Mouse (Mus musculus): ENCODE measurements around the gene 2610318N02Rik.

Gene 2610318N02Rik

DNA sequence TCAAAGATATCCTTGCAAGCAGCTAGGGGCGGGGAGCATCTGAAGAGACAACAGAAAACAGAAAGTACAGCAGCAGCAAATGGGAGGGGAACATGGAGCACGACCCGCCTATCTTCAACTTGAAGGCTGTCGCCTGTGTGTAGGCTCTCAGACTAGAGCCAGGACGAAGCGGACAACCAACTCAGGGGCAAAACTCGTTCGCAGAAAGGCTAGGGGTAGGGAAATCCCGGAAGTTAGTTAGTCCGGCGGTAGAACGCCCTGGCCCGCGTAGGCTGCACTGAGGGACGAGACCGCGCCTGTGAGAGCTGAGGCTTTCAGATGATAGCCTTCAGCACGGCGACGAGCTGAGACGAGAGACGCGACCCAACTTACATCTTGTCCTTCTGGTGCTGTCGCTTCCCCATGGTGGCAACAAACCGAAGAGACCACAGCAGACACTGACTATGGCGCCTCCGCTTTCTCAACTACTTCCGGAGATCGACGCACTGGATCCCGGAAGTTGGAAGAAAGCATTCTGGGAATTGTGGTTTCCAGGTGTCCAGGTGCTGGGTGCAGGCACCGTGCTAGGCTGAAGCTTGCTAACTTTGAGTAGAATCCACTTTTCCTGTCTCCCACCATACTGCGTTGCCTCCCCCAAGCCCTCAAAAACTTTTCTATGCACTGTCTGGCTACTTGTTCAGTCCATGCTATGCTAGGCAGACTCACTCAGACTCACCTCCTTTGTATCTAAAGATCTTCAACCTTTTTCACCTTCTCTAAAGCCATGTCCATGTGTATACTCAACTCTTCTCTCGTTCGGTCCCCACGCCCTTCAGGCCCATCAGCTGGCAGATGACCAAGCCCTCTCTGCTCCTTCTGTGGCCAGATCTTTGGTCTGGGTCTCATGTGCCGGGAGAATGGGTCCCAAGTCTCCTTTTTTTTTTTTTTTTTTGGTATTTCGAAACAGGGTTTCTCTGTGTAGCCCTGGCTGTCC, 13.9 kb downstream of the 2610318N02Rik start, which contains the start of gene Ppil2:
Gene Ppil2 (minus strand): TSS at position 487 of the 973 bp plus-strand sequence.
- peak; percentile 50 for DNase-seq (ENCODE audit: extremely low spot score, low read depth, low spot score)

DNA sequence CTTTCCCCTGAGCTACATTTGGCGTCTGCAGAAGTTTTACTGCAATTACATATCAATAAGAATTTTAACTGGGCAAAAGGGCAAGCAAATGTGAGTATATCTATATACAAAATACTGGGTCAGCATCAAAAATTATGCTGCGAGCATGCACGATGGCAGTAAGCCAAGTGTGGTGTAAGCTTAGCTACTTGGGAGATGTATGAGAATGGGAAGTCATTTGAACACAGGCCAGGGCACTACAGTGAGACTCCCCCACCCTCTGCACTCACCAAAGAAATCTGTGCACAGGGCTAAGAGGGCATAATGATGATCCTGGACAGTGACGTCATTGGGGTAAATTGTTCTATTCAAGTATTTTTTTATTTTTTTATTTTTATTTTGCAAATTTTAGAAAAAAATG, 20.4 kb downstream of the 2610318N02Rik start:
- no peak for DNase-seq (ENCODE audit: extremely low spot score, low read depth, low spot score)

DNA sequence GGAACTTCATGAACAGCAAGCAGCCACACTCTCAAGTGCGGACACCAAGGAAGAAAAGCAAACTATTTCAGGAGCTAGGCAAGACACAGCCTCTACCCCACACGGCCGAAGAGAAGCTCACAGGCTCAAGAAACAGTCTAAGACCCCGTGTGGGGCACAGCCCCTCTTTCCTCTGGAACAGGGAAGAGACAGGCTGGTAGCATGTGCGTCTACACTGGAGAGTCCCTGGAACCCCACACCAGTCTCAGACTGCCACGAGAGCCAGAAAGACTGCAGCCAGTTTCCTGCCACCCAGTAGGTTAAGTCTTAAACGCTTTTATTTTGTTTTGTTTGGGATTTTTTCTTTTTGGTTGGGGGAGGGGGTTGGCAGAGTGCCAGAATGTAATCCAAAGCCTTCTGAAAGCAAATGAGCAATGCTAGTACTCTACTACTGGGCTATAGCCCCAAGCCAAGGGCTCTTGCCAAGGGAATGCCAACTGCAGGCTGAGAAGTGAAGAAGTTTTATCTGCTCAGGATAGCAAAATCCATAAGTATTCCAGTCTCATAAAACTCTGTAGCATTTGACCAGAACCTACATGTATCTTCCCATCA, 22.2 kb downstream of the 2610318N02Rik start:
- no peak for DNase-seq (ENCODE audit: extremely low spot score, low read depth, low spot score)

DNA sequence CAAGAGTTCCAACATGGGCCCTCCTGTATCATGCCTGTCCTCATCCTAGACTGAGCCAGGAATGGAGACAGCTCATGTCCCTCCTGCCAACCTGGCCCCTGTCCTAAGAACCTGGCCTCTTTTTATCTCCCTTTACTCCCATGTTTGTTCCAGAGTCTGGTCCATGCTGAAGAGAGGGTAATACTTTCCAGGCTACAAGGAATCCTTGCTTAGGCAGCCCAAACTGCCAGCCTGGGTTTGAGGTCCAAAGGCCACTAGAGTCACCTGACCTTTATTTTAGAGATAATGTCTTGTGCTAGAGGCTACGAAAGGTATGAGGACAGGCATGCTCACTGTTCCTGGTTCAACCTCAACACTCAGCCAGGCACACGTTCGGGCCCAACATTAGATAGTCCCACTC, 28.0 kb downstream of the 2610318N02Rik start:
- DNase-seq (ENCODE audit: extremely low spot score, low read depth, low spot score) = no peak

DNA sequence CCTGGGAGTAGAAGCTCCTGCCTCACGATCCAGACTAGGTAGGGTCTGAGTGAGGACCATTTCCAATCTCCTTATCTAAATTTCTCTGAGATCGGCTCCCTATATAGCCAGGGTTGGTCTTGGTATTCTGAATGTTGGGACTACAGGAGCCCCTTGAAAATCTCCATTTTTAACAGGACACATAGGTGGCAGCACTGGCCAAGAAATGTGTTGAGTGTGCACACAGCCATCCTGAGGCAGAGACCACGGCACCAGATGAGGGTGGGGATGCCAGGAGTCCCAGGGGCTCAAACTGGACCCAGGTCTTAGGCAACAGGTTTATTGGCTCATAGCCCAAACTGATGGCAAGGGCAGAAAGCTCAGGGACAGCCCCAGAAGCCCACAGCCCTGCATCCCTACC, 36.6 kb downstream of the 2610318N02Rik start:
- no peak for DNase-seq (ENCODE audit: extremely low spot score, low read depth, low spot score)

DNA sequence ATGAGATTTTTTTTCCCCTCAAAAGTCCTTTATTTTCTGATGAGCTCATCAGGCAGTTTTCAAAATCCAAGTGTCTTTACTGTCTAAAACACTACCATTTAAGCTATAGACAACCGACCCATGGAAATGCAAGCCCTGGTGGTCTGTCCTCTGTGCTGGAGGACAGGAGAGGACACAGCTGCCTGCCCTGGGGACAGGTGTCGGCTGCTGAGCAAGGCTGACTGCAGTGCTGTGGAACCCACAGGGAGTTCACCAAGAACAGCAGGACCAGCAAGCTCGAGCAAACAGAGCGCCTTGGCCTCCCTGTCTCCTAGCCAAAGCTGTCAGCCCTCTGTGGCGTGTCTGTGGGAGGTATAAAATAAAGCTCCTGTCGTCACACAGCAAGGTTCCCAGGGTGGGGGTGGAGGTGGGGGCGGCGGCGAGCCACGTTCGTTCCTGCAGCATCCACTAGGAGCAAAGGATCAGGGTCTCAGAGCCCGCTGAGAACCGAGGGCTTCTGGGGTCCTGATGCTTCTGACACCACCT, 38.2 kb downstream of the 2610318N02Rik start:
- no peak for DNase-seq (ENCODE audit: extremely low spot score, low read depth, low spot score)

DNA sequence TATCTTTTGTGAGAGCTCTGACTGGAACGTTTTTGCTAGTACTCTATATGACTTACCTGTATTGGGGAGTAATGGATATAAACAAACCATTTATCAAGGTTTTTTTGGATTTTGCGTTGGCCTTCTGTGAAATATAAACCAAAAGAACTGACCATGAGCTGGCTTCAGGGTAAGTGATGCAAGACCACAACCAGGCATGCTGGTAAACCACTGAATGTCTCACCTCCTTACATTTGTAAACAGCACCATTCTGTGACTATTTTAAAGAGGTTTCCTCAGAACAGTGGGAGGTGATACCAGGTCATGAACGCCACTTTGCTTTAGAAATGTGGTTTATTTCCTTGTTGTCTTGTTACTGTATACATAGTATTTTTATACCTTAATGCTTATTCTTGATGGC, 38.7 kb downstream of the 2610318N02Rik start:
- DNase-seq (ENCODE audit: extremely low spot score, low read depth, low spot score) = no peak

DNA sequence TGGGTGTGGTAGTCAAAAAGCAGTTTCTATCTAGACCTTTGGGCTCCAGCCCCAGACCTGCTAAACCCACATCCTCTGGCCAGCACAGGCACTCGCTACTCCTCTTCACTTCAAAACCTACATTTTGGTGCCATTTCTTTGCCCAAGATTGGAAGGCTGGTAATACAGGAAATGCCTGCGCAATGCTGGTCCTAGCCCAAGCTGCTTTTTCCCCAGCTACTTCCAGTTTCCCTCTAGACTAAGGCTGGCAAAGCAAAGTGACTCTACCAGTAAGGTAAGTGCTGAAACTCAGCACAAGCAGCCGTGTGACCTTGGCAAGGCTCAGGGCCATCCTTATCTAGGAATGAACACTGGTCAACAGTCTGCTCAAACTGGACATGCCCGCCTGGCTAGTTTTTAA, 39.3 kb downstream of the 2610318N02Rik start:
- DNase-seq (ENCODE audit: extremely low spot score, low read depth, low spot score) = no peak

DNA sequence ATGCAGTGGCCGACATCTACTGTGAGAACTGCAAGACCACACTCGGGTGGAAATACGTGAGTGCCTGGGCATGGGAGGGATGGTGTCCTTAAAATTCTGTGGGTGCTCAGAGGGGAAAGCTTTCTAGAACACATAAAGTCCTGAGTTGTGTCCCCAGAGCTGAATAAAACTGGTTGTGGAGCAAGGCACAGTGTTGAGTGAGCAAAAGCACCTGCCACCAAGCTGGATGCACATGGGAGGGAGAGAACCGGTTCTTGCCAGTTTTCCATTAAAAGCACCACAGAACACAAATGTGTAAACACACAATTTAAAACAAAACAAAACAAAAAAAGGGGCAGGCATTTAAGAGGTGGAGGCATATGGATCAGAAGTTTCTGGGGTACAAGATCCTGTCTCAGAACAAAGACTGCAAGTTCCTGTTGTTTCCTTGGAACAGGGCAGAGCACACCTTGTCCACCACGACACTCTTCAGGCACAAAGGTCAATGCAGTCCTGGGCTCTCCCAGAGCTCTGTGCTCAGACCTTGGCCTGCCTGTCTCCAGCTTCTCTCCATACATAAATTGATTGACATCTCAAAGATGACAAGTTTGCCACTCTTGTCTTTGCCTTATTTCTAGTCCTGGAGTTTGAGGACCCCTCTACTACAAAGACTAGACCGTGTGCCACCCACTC, 42.7 kb downstream of the 2610318N02Rik start:
- no peak for DNase-seq (ENCODE audit: extremely low spot score, low read depth, low spot score)

DNA sequence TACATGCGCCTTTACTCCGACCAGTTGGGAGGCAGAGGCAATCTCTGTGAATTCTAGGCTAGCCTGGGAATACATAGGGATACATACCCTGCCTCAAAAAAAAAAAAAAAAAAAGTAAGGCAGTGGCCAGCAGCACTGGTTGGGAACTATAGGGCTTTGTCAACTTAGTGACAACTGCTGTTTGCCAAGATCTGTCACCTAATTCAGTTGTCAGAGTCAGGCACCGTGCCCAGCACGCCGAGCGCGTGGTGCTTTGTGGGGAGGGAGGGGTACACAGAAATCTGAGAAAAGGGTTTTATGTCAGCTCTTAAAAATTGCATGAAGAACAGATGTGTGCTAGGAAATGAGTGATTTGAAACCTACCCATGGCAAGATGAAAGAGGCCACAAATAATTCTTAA, 46.9 kb downstream of the 2610318N02Rik start:
- DNase-seq (ENCODE audit: extremely low spot score, low read depth, low spot score) = no peak

DNA sequence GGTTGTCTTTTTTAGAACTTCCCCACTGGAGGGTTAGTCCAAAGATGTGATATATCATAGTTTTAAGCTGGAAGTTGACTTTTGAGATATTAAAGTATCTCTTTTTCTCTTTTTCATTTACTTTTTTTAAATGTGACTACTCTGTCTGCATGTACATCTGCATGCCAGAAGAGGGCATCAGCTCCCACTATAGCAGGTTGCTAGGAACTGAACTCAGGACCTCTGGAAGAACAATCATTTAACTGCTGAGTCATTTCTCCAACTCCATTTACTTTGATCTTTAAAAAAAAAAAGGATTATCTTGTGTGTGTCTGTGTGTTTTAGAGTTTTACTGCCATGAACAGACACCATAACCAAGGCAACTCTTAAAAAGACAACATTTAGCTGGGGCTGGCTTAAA, 48.1 kb downstream of the 2610318N02Rik start:
- DNase-seq (ENCODE audit: extremely low spot score, low read depth, low spot score) = no peak

DNA sequence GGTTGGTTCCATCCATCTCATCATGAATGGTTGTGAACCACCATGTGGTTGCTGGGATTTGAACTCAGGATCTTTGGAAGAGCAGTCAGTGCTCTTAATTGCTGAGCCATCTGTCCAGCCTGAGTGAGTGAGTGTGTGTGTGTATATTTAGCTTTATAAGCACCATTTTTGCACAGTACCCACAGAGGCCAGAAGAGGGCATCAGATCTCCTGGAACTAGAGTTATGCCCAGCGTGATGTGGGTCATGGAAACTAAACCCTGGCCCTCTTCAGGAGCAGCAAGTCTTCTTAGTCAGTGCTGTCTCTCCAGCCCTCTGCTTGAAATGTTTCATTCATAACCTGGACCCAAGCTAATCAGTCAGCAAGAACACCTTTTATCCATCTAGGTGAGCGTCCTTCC, 48.7 kb downstream of the 2610318N02Rik start:
- no peak for DNase-seq (ENCODE audit: extremely low spot score, low read depth, low spot score)

DNA sequence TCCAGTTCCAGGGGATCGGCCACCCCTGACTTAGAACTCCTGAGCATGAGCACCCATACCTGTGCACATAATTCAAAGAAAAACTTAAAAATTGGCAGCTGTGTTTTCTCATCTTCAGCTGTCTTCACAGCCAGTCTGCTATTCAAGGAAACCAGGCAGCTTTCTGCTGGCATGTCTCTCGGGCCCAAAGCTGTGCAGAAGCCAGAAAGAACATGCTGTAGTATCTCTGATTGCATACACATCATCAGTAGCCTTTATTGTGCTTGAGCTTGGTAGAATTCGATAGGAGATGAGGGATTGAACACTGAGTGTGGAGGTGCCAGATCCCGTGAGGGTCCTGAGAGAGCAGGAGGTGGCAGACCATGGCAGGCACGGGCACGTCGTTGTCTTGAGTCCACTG, 52.0 kb downstream of the 2610318N02Rik start:
- no peak for DNase-seq (ENCODE audit: extremely low spot score, low read depth, low spot score)

DNA sequence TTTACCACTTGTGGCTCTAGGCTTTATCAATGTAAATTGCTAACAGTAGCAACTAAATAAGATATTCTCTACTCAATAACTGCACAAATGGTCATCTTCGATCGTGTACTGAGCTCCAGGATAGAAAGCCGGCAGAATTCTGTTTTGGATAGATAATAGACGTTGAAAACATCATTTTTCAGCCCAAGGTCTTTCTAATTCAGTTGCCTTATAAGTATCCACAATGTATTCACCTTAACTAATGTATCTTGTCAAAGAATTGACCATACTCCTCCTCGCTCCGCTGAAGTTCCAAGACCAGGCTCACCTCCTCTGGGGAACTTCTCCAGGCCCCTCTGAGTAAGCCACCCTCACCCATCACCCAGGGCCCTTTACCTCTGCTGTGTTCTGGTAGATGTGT, 54.3 kb downstream of the 2610318N02Rik start:
- DNase-seq (ENCODE audit: extremely low spot score, low read depth, low spot score) = peak; percentile 6

DNA sequence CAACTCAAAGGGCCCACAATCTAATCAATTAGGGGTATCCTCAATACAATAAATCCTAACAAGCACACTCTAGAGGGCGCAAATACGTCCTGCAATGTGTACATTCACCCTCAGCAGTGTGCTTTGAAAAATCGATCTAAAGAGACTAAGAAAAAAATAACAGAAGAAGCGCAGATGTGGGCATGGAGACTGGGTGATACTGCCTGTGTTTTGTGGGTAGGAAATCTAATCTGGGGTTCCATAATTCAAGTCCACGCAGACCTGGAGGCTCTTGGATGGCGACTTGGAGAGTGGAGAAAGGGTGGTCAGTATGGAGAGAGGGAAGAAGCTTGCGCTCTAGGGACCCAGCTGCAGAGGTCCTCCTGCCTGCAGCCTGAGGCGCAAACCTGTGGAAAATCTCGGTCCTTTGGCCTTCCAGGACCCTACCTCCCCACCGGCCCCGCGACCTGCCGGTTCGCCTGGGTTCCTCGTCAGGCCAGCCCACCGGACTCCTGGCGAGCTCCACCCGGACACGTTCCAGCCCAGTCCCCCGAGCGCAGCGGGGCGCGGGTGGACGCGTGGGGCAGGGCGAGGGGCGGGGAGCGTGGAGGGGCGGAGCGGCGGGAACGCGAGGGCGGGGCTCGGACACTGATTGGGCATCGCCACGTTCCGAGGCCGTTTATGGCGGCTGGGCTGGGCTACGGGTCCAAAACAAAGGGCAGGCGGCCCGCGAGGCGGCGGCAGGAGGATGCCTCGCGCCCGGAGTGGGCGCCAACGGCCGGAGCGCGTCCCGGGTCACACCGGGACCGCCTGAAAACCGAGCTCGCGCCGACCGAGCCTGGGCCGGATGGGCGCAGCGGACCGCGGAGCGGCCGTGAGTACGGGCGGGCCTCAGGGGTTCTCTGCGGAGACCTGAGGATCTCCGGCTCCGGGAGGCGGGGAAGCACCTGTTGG, 55.2 kb downstream of the 2610318N02Rik start, which contains the start of gene Ypel1:
Gene Ypel1 (plus strand): TSS at position 186 of the 933 bp plus-strand sequence.
- DNase-seq (ENCODE audit: extremely low spot score, low read depth, low spot score) = peak; percentile 50

DNA sequence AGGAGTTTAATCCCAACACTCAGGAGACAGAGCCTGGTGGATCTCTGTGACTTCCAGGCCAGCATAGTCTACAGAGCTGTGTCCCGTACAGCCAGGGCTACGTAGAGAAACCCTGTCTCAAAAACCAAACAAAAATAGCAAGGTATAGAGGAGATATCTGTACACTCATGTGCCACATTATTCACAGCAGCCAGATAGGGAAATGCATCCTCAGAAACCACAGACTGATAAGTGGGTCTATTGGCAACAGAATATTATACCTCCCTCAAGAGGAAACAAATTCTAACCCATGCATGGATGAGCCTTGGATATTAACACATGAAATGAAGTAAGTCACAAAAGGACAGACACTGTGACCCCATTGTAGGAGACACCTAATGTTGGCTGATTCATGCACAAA, 57.4 kb downstream of the 2610318N02Rik start:
- no peak for DNase-seq (ENCODE audit: extremely low spot score, low read depth, low spot score)
